Mouse (Mus musculus): ENCODE measurements at regions not wholly inside any gene's neighbourhood (a gene's known extent, or its start where the extent isn't known, plus 50 kb on each side); places are given as distances from the start of the nearest gene placed in this dataset.

DNA sequence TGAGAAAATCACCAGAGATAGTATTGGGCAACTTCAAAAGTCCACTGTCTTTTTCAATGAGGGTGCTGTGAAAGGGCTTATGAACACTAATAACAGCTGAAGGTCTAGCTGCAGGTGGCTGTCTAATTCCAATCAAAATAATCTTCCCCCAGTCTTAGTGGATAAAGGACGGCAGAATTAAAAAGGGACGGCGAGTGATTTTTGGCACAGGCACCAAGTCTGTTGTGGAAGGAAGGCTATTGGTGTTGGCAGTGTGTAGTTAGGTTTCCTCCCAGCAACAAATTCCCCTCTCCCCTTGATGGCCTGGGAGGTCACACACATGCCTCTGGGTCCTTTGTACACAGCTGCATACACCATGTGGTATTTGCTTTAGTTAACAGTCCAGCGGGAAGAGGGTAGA, 296.3 kb downstream of the Slc4a3 start:
- Histone ChIP-seq H3K79me2 (replicated peaks; ENCODE audit: control insufficient read depth, extremely low read depth, insufficient read depth, poor library complexity, severe bottlenecking) (no peaks in the 10 kb centered on the region), H3K36me3 (replicated peaks in 1 of 2; ENCODE audit: control insufficient read depth in 1 of 2, insufficient read depth in 1 of 2, low read length in 1 of 2) (no peaks in the 10 kb centered on the region), H3K9me3 (replicated peaks; ENCODE audit: low read length) (no peaks in the 10 kb centered on the region), H3K27ac (ENCODE audit: insufficient read depth, low read depth) (no peak overlapping the region), H3K9ac (ENCODE audit: insufficient read depth, low read depth) (no peak overlapping the region), H3K4me1 (ENCODE audit: control insufficient read depth in 1 of 2, insufficient read depth in 2 of 2) (peaks cover 0 to 9% of the 10 kb centered on the region in 2 experiments; a peak in 1 of 4 replicates), H3K4me2 (ENCODE audit: insufficient read depth, low read depth, poor library complexity, severe bottlenecking) (no peak overlapping the region), H3K27me3 (replicated peaks) (no peaks in the 10 kb centered on the region), H3K4me3 (replicated peaks in 1 of 3; ENCODE audit: low read depth in 2 of 3, low read length in 2 of 3, poor library complexity in 1 of 3) (no peak overlapping the region)
- DNase-seq (ENCODE audit: extremely low read depth): no peak
- dilution Hi-C loops (cut with MboI; ENCODE audit: extremely low pct_ligation_motif_present, extremely low pct_unique_long_range_greater_than_20kb, low sequenced_read_pairs) (no loop called here), in situ Hi-C loops (cut with MboI; ENCODE audit: low pct_ligation_motif_present, low pct_unique_long_range_greater_than_20kb, low sequenced_read_pairs) (no loop called here)
- TF ChIP-seq JUN (IDR thresholded peaks at IDR 0.05; ENCODE audit: insufficient read depth, low read depth, low read length) (no peak), CHD1 (IDR thresholded peaks at IDR 0.05; ENCODE audit: low read depth, low read length) (no peak), ETS1 (conservative IDR thresholded peaks at IDR 0.05; ENCODE audit: low read depth, low read length) (no peak), HCFC1 (IDR thresholded peaks at IDR 0.05; ENCODE audit: low read depth, low read length) (no peak), ZC3H11A (IDR thresholded peaks at IDR 0.05; ENCODE audit: low read depth, low read length) (no peak), EP300 (IDR thresholded peaks at IDR 0.05; ENCODE audit: low read length) (no peak), TCF12 (IDR thresholded peaks at IDR 0.05; ENCODE audit: low read depth, low read length) (no peak), MEF2A (IDR thresholded peaks at IDR 0.05; ENCODE audit: borderline replicate concordance, low read depth, low read length) (no peak), MXI1 (IDR thresholded peaks at IDR 0.05; ENCODE audit: low read depth, low read length) (no peak), BHLHE40 (IDR thresholded peaks at IDR 0.05; ENCODE audit: low read depth, low read length) (no peak), POLR2A (IDR thresholded peaks at IDR 0.05; ENCODE audit: low read depth, low read length) (no peak), ZNF384 (IDR thresholded peaks at IDR 0.05; ENCODE audit: low read depth, low read length) (no peak), UBTF (IDR thresholded peaks at IDR 0.05; ENCODE audit: low read depth, low read length) (no peak), MAX (IDR thresholded peaks at IDR 0.05; ENCODE audit: low read length) (no peak), ELF1 (IDR thresholded peaks at IDR 0.05; ENCODE audit: low read depth, low read length) (no peak), RCOR1 (conservative IDR thresholded peaks at IDR 0.05; ENCODE audit: low read depth, low read length) (no peak), TBP (conservative IDR thresholded peaks at IDR 0.05; ENCODE audit: low read depth, low read length) (no peak)

GRCm38 (mm10) chr1:75843326-75843725, 297.3 kb downstream of the Slc4a3 start:
- Histone ChIP-seq H3K4me3 (replicated peaks in 1 of 3; ENCODE audit: low read depth in 2 of 3, low read length in 2 of 3, poor library complexity in 1 of 3) (no peak overlapping the region), H3K79me2 (replicated peaks; ENCODE audit: control insufficient read depth, extremely low read depth, insufficient read depth, poor library complexity, severe bottlenecking) (no peaks in the 10 kb centered on the region), H3K4me2 (ENCODE audit: insufficient read depth, low read depth, poor library complexity, severe bottlenecking) (no peak overlapping the region), H3K27ac (ENCODE audit: insufficient read depth, low read depth) (no peak overlapping the region), H3K9me3 (replicated peaks; ENCODE audit: low read length) (no peaks in the 10 kb centered on the region), H3K9ac (ENCODE audit: insufficient read depth, low read depth) (no peak overlapping the region), H3K4me1 (ENCODE audit: control insufficient read depth in 1 of 2, insufficient read depth in 2 of 2) (peaks cover 0 to 9% of the 10 kb centered on the region in 2 experiments; a peak in 1 of 4 replicates), H3K27me3 (replicated peaks) (no peaks in the 10 kb centered on the region), H3K36me3 (replicated peaks in 1 of 2; ENCODE audit: control insufficient read depth in 1 of 2, insufficient read depth in 1 of 2, low read length in 1 of 2) (no peaks in the 10 kb centered on the region)
- in situ Hi-C loops (cut with MboI; ENCODE audit: low pct_ligation_motif_present, low pct_unique_long_range_greater_than_20kb, low sequenced_read_pairs): no loop called here
- dilution Hi-C loops (cut with MboI; ENCODE audit: extremely low pct_ligation_motif_present, extremely low pct_unique_long_range_greater_than_20kb, low sequenced_read_pairs): no loop called here
- DNase-seq (ENCODE audit: extremely low read depth): no peak
- TF ChIP-seq KAT2A (IDR thresholded peaks at IDR 0.05; ENCODE audit: insufficient replicate concordance, low read length) (no peak), IRF4 (IDR thresholded peaks at IDR 0.05; ENCODE audit: low read depth, low read length) (no peak), BHLHE40 (IDR thresholded peaks at IDR 0.05; ENCODE audit: low read depth, low read length) (no peak), JUN (IDR thresholded peaks at IDR 0.05; ENCODE audit: insufficient read depth, low read depth, low read length) (no peak), MAFK (IDR thresholded peaks at IDR 0.05; ENCODE audit: insufficient replicate concordance, low read length) (no peak), E2F4 (IDR thresholded peaks at IDR 0.05; ENCODE audit: insufficient replicate concordance, low read depth, low read length) (no peak), MAX (IDR thresholded peaks at IDR 0.05; ENCODE audit: low read length) (no peak), TBP (conservative IDR thresholded peaks at IDR 0.05; ENCODE audit: low read depth, low read length) (no peak), NELFE (IDR thresholded peaks at IDR 0.05; ENCODE audit: low read depth, low read length) (no peak), UBTF (IDR thresholded peaks at IDR 0.05; ENCODE audit: low read depth, low read length) (no peak), CTCF (conservative IDR thresholded peaks at IDR 0.05 in 1 of 2, IDR thresholded peaks at IDR 0.05 in 1 of 2; ENCODE audit: low read depth in 2 of 2, low read length in 2 of 2) (no peak), MXI1 (IDR thresholded peaks at IDR 0.05; ENCODE audit: low read depth, low read length) (no peak), POLR2AphosphoS2 (IDR thresholded peaks at IDR 0.05; ENCODE audit: low read depth, low read length) (no peak), MYC (IDR thresholded peaks at IDR 0.05; ENCODE audit: low read depth, low read length) (no peak)

All from CH12.LX (cell line).